Mouse (Mus musculus) cerebellum, adult 8-10 months (tissue): ENCODE measurements at regions not wholly inside any gene's neighbourhood (a gene's known extent, or its start where the extent isn't known, plus 50 kb on each side); places are given as distances from the start of the nearest gene placed in this dataset.
"Not testable (repeated sequence)": the region's sequence is repeated elsewhere in the genome, so short reads cannot be mapped to it uniquely, and the experiment has no call there.

Experiments
- DNase-seq: peaks from one replicate; pipeline ENCODE4 v3.0.0; 2022

- no peak for DNase-seq
Measured at GRCm38 (mm10) chr14:54148121-54148520, 105.8 kb downstream of the Dad1 start.

- DNase-seq = no peak
Measured at GRCm38 (mm10) chr14:54147546-54147945, 106.4 kb downstream of the Dad1 start.

- DNase-seq = no peak
Measured at GRCm38 (mm10) chr14:54145743-54146741, 107.9 kb downstream of the Dad1 start.

- no peak for DNase-seq
Measured at GRCm38 (mm10) chr14:54143828-54144227, 110.1 kb downstream of the Dad1 start.

- no peak for DNase-seq
Measured at GRCm38 (mm10) chr14:54138288-54138687, 115.6 kb downstream of the Dad1 start.

GRCm38 (mm10) chr14:54136538-54136937 is 117.4 kb downstream of the Dad1 start:
- DNase-seq = no peak

- DNase-seq = no peak
Measured at GRCm38 (mm10) chr14:54128334-54128733, 125.6 kb downstream of the Dad1 start.

GRCm38 (mm10) chr14:54125510-54125909 is 128.4 kb downstream of the Dad1 start:
- DNase-seq = no peak

- DNase-seq = no peak
Measured at GRCm38 (mm10) chr14:54121973-54122372, 131.9 kb downstream of the Dad1 start.

- no peak for DNase-seq
Measured at GRCm38 (mm10) chr14:54121340-54121739, 132.6 kb downstream of the Dad1 start.

- DNase-seq = no peak
Measured at GRCm38 (mm10) chr14:54120194-54120593, 133.7 kb downstream of the Dad1 start.

GRCm38 (mm10) chr14:54117607-54118006 is 136.3 kb downstream of the Dad1 start:
- DNase-seq = not testable (repeated sequence)

- no peak for DNase-seq
Measured at GRCm38 (mm10) chr14:54113216-54113615, 140.7 kb downstream of the Dad1 start.

- DNase-seq = no peak
Measured at GRCm38 (mm10) chr14:54110971-54111370, 142.9 kb downstream of the Dad1 start.

- DNase-seq = no peak
Measured at GRCm38 (mm10) chr14:54109129-54109528, 144.8 kb downstream of the Dad1 start.

GRCm38 (mm10) chr14:54108311-54109074 is 145.4 kb downstream of the Dad1 start:
- DNase-seq = peak; percentile 1

GRCm38 (mm10) chr14:54107204-54107796 is 146.6 kb downstream of the Dad1 start:
- DNase-seq = no peak

- DNase-seq = no peak
Measured at GRCm38 (mm10) chr14:54104243-54104642, 149.7 kb downstream of the Dad1 start.

GRCm38 (mm10) chr14:54103541-54103940 is 150.4 kb downstream of the Dad1 start:
- DNase-seq = no peak

GRCm38 (mm10) chr14:54103115-54103514 is 150.8 kb downstream of the Dad1 start:
- DNase-seq = no peak

GRCm38 (mm10) chr14:54101775-54102174 is 152.1 kb downstream of the Dad1 start:
- DNase-seq = no peak

- DNase-seq = no peak
Measured at GRCm38 (mm10) chr14:54099360-54099759, 154.5 kb downstream of the Dad1 start.

GRCm38 (mm10) chr14:54098122-54098775 is 155.7 kb downstream of the Dad1 start:
- DNase-seq = no peak
